Mouse (Mus musculus): ENCODE measurements at regions not wholly inside any gene's neighbourhood (a gene's known extent, or its start where the extent isn't known, plus 50 kb on each side); places are given as distances from the start of the nearest gene placed in this dataset.
A peak's percentile ranks its signal among the peaks of the same experiment; 100 is the strongest.

GRCm38 (mm10) chrX:35683332-35683731 lies 205.3 kb upstream of the Dock11 start:
- peak; percentile 38 for DNase-seq (ENCODE audit: low read depth, low spot score)
